In the genomic region with DNA sequence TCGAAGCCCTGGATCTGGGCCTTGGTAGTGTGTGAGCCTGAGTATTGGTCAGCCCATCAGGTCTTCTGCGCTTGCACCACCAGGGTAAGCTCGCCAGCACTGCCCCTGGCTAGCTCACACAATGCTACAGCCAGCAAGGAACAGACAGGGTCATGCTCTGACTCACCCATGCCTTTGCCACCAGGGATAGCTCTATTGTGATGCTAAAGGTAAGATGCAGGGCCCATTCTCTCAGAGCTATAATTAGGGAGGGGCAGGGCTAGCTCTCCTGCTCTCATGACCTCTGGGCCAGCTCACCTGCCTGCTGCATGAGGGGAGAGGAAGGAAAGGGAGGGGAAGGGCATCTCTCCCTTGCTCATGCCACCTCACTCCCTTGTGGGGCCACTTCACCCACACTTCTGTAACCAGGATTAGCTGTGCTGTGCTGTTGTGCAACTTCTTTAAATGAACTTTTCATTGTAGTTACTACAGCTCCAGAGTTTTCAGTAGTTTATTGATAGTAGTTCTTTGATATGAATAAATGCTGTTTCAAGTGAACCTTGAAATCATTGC, we compare ENCODE assay signal across 25 mouse cellular contexts. TPM values are rescaled to one million over a fixed set of nuclear protein-coding genes. Genes with fewer than 3 reads are reported as not detected.
A peak's percentile ranks its signal among the peaks of the same experiment; 100 is the strongest.
DNase-seq lines count a peak whose midpoint lies in the region; ATAC-seq lines count a peak whose summit lies in the region.
"Had no signal": no experiment of that assay in that cellular context is flagged by ENCODE, and none has a peak within 500 bp of the region (broad histone marks: within the 10 kb centered on the region; RNA-seq: fewer than 3 reads in every experiment).

No protein-coding gene starts in this region.

- ATAC-seq in monocyte, adult 5-6 weeks (replicated peaks; ENCODE audit: insufficient number of reproducible peaks, low FRiP score, low TSS enrichment, poor library complexity, severe bottlenecking), result 0 out of 2 replicates have a peak, but pooled peaks have one; percentile 17
- ATAC-seq in hindbrain, embryonic 11.5 days (ENCODE audit: low FRiP score), result no peak
- ATAC-seq: forebrain, embryonic 14.5 days; hindbrain, postnatal 0 days; Patski had no signal

- no peaks in the 10 kb centered on the region for H3K4me1 ChIP-seq in hindbrain, embryonic 11.5 days (replicated peaks; ENCODE audit: control insufficient read depth, insufficient read depth, low read length)
- H3K4me1 ChIP-seq: embryonic facial prominence, embryonic 15.5 days; hindbrain, embryonic 13.5 days had no signal

- 43% methylated on average over 3 of the region's 3 CpGs for WGBS in hindbrain, embryonic 11.5 days

- no peak overlapping the region for H3K4me3 ChIP-seq in hindbrain, embryonic 11.5 days (ENCODE audit: low read depth, low read length)
- H3K4me3 ChIP-seq: embryonic facial prominence, embryonic 15.5 days; erythroblast, embryonic 14.5 days; forebrain, embryonic 10.5 days; gastrocnemius, adult 2 months; hindbrain, embryonic 13.5 days had no signal

- H3K36me3 ChIP-seq in hindbrain, embryonic 11.5 days (ENCODE audit: control insufficient read depth, insufficient read depth, low read length), result no peaks in the 10 kb centered on the region

- peak; percentile 8 for DNase-seq in lung, postnatal 25 days (ENCODE audit: low spot score)
- no peak for DNase-seq in lung, postnatal 4 days
- DNase-seq in ES-CJ7 (ENCODE audit: low read depth, low spot score) (peak; percentile 96), ZHBTc4 (ENCODE audit: low read depth, low spot score) (peak; percentile 85)
- no peak for DNase-seq in adrenal gland, adult 8-10 months
- DNase-seq in right cerebral cortex, adult 2 months (ENCODE audit: low spot score in 2 of 2), result no peak
- DNase-seq in hindbrain, embryonic 11.5 days (ENCODE audit: low spot score), result no peak
- DNase-seq: adrenal gland, postnatal 36 days; cerebellum, adult 2 months; cerebellum, postnatal 14 days; embryo, embryonic 11 days; gastrocnemius, adult 2 months; gastrocnemius, postnatal 25 days; heart, adult 11 months; heart, postnatal 10 days; heart, postnatal 4 days had no signal

- H3K27me3 ChIP-seq in hindbrain, embryonic 11.5 days (ENCODE audit: control insufficient read depth, insufficient read depth, low read length), result no peaks in the 10 kb centered on the region
- H3K27me3 ChIP-seq: CH12.LX; embryonic facial prominence, embryonic 15.5 days; hindbrain, embryonic 13.5 days; Patski had no signal

- H3K9me3 ChIP-seq in hindbrain, embryonic 11.5 days (ENCODE audit: control insufficient read depth, low read length), result no peaks in the 10 kb centered on the region
- H3K9me3 ChIP-seq: embryonic facial prominence, embryonic 15.5 days; forebrain, embryonic 10.5 days; hindbrain, embryonic 13.5 days had no signal

- H3K9ac ChIP-seq in hindbrain, embryonic 11.5 days (ENCODE audit: low read depth, low read length), result no peak overlapping the region
- H3K9ac ChIP-seq: embryonic facial prominence, embryonic 15.5 days; hindbrain, embryonic 13.5 days had no signal

- H3K4me2 ChIP-seq in hindbrain, embryonic 11.5 days (replicated peaks; ENCODE audit: low read depth, low read length), result no peak overlapping the region
- H3K4me2 ChIP-seq: embryonic facial prominence, embryonic 15.5 days; hindbrain, embryonic 13.5 days had no signal

- H3K27ac ChIP-seq in hindbrain, embryonic 11.5 days (ENCODE audit: low read depth, low read length), result no peak overlapping the region
- H3K27ac ChIP-seq: embryonic facial prominence, embryonic 15.5 days; forebrain, embryonic 10.5 days; gastrocnemius, adult 2 months; hindbrain, embryonic 13.5 days; hindbrain, postnatal 0 days had no signal

RNA-seq across cellular contexts. Expression of gene Agps, which starts 42.1 kb away (rescaled TPM):
- total RNA-seq in monocyte, adult 5-6 weeks (2017), result 60.0 to 94.2 TPM (median 75.4 TPM) in 3 replicates
- 10 to 100 TPM; 36.7 to 39.1 (median 39.1) TPM for total RNA-seq in adrenal gland, adult 8-10 months (2022)
- polyA plus RNA-seq in hindbrain, embryonic 11.5 days (2014; fragmentation: Nextera tagmentation; extraction: Ambion mirVana), result 50.7 and 53.4 TPM in 2 replicates

Comparison
In these comparisons a context has a peak if more than half of its experiments do, and no peak if none do; other contexts are left out.
1. DNase-seq: peak in lung, postnatal 25 days (single experiment), ES-CJ7 (single experiment) and ZHBTc4 (single experiment); none in lung, postnatal 4 days (0 of 2), adrenal gland, adult 8-10 months (single experiment), right cerebral cortex, adult 2 months (0 of 2) and hindbrain, embryonic 11.5 days (single experiment).